ENCODE assay signal across 12 mouse cellular contexts in the genomic region with DNA sequence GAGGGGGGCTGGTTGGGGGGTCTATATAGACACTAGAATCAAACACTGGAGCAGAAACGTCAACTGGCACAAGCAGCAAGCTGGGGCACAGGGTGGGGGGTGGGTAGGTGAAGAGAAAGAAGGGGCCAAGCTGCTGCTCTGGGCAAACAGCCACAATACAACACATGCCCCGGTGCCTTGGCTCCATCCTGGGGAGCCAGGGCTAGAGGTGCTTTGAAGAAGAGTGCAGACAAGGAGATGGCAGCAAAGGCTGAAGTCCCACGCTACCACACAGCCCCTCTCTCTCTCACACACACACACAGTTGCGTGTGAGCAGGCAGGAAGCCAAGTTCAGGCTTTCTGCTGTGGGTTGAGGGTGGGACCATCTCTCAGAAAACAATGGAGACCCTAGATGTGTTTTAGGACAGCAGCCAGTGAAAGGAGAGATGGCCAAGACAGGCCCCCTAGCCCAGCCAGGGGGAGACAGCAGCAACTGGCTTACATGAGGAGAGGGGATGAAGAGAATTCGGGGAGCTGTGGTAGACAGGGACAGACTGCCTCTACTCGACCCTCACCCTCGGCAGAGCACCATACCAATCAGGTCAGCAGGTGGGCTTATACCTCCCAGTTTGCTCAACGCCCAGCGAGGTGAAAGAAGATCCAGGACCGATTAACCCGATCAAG. TPM values are rescaled to one million over a fixed set of nuclear protein-coding genes. Genes with fewer than 3 reads are reported as not detected.
DNase-seq lines count a peak whose midpoint lies in the region; ATAC-seq and TF ChIP-seq lines count a peak whose summit lies in the region.
"Had no signal": no experiment of that assay in that cellular context is flagged by ENCODE, and none has a peak within 500 bp of the region (broad histone marks: within the 10 kb centered on the region; RNA-seq: fewer than 3 reads in every experiment).

No protein-coding gene starts in this region.

- peak; percentile 37; the same call in 1 of the 2 replicates for ATAC-seq in lung, embryonic 16.5 days (ENCODE audit: low read depth)
- no peak for ATAC-seq in forebrain, embryonic 12.5 days (ENCODE audit: low FRiP score)

- H3K79me2 ChIP-seq in heart, adult 2 months (replicated peaks; ENCODE audit: control insufficient read depth, insufficient read depth, low read length), result no peaks in the 10 kb centered on the region
- no peaks in the 10 kb centered on the region for H3K79me2 ChIP-seq in myocyte (ENCODE audit: control insufficient read depth, insufficient read depth)

- H3K4me3 ChIP-seq in heart, adult 2 months, result no peak overlapping the region
- H3K4me3 ChIP-seq in lung, embryonic 16.5 days (ENCODE audit: low read length), result no peak overlapping the region
- H3K4me3 ChIP-seq in forebrain, embryonic 12.5 days (replicated peaks), result no peak overlapping the region
- no peak overlapping the region for H3K4me3 ChIP-seq in myocyte
- H3K4me3 ChIP-seq: limb, embryonic 12.5 days had no signal

- no peak overlapping the region for H3K4me2 ChIP-seq in lung, embryonic 16.5 days (ENCODE audit: low read depth, low read length)
- no peak overlapping the region for H3K4me2 ChIP-seq in forebrain, embryonic 12.5 days
- H3K4me2 ChIP-seq in myocyte (ENCODE audit: low read depth), result no peak overlapping the region
- H3K4me2 ChIP-seq: limb, embryonic 12.5 days had no signal

- WGBS in heart, adult 2 months, result 51% methylated on average over 11 of the region's 11 CpGs
- WGBS in lung, embryonic 16.5 days, result 65% methylated on average over 11 of the region's 11 CpGs
- WGBS in forebrain, embryonic 12.5 days, result 77% methylated on average over 11 of the region's 11 CpGs

- H3K4me1 ChIP-seq in heart, adult 2 months (ENCODE audit: control insufficient read depth, insufficient read depth, low read length), result peaks cover 33% of the 10 kb centered on the region
- peaks cover 17% of the 10 kb centered on the region for H3K4me1 ChIP-seq in lung, embryonic 16.5 days (replicated peaks; ENCODE audit: control insufficient read depth, insufficient read depth, low read length)
- peaks cover 6% of the 10 kb centered on the region; the same call in 1 of the 2 replicates for H3K4me1 ChIP-seq in forebrain, embryonic 12.5 days
- H3K4me1 ChIP-seq: limb, embryonic 12.5 days had no signal

- no peak overlapping the region for H3ac ChIP-seq in myocyte (ENCODE audit: control insufficient read depth, insufficient read length)

- H3K27ac ChIP-seq in heart, adult 2 months, result no peak overlapping the region
- peak overlapping the region; percentile 46 for H3K27ac ChIP-seq in lung, embryonic 16.5 days (ENCODE audit: low read length)
- peak overlapping the region; percentile 68 for H3K27ac ChIP-seq in forebrain, embryonic 12.5 days
- H3K27ac ChIP-seq: kidney, postnatal 0 days; limb, embryonic 12.5 days had no signal

- H3K9ac ChIP-seq in heart, adult 2 months (ENCODE audit: low read depth, low read length), result no peak overlapping the region
- no peak overlapping the region for H3K9ac ChIP-seq in lung, embryonic 16.5 days (ENCODE audit: low read length)
- no peak overlapping the region for H3K9ac ChIP-seq in forebrain, embryonic 12.5 days
- H3K9ac ChIP-seq: limb, embryonic 12.5 days had no signal

- TF ChIP-seq POLR2A in heart, adult 2 months (IDR thresholded peaks at IDR 0.05; ENCODE audit: insufficient read depth, low read depth, low read length), result peak; percentile 61
- peak; percentile 61 for TF ChIP-seq POLR2A in myocyte (IDR thresholded peaks at IDR 0.05; ENCODE audit: insufficient read length, low read depth)

- no peaks in the 10 kb centered on the region for H3K9me3 ChIP-seq in lung, embryonic 16.5 days (ENCODE audit: control insufficient read depth, low read length)
- no peaks in the 10 kb centered on the region for H3K9me3 ChIP-seq in forebrain, embryonic 12.5 days
- H3K9me3 ChIP-seq: limb, embryonic 12.5 days had no signal

- intact Hi-C loops in heart, adult 2 months (cut with DNase I), result loop anchor here (1.0 to 10.0 kb wide), 2 partner anchors 30 to 108 kb away; no protein-coding TSS in a partner anchor
- intact Hi-C loops in heart, postnatal 14 days (cut with DNase I), result loop anchor here (2.0 to 5.0 kb wide), 2 partner anchors 30 to 100 kb away; no protein-coding TSS in a partner anchor
- intact Hi-C loops in left cerebral cortex, postnatal 10 days (cut with DNase I), result loop anchor here (10.0 kb wide), 1 partner anchor 108 kb away; no protein-coding TSS in a partner anchor

- DNase-seq in heart, adult 2 months, result peak; percentile 31 to 52
- no peak for DNase-seq in heart, postnatal 14 days
- no peak for DNase-seq in lung, postnatal 14 days
- DNase-seq in left cerebral cortex, postnatal 10 days (ENCODE audit: extremely low spot score in 1 of 2, low spot score in 2 of 2), result no peak
- DNase-seq in liver, result no peak
- DNase-seq: right cerebral cortex, postnatal 25 days had no signal

- no peak for TF ChIP-seq CTCF in heart, adult 2 months (IDR thresholded peaks at IDR 0.05)

- 0 out of 2 replicates have a peak, but pooled peaks have one; percentile 33 for TF ChIP-seq EP300 in heart, adult 2 months (IDR thresholded peaks at IDR 0.05; ENCODE audit: insufficient read depth, low read depth, low read length)

- peaks cover 31% of the 10 kb centered on the region for H3K36me3 ChIP-seq in heart, adult 2 months (ENCODE audit: control insufficient read depth, insufficient read depth, low read length)
- peaks cover 52% of the 10 kb centered on the region for H3K36me3 ChIP-seq in lung, embryonic 16.5 days (ENCODE audit: control insufficient read depth, insufficient read depth, low read length)
- H3K36me3 ChIP-seq in forebrain, embryonic 12.5 days (replicated peaks), result peaks cover 59% of the 10 kb centered on the region
- H3K36me3 ChIP-seq in myocyte (ENCODE audit: control insufficient read depth, insufficient read depth), result peaks cover 55% of the 10 kb centered on the region

- no peaks in the 10 kb centered on the region for H3K27me3 ChIP-seq in heart, adult 2 months (ENCODE audit: control insufficient read depth, insufficient read depth, low read length)
- H3K27me3 ChIP-seq in lung, embryonic 16.5 days (ENCODE audit: control insufficient read depth, insufficient read depth, low read depth, low read length), result no peaks in the 10 kb centered on the region
- no peaks in the 10 kb centered on the region for H3K27me3 ChIP-seq in forebrain, embryonic 12.5 days
- H3K27me3 ChIP-seq in myocyte (ENCODE audit: control insufficient read depth, insufficient read depth, insufficient read length), result no peaks in the 10 kb centered on the region
- H3K27me3 ChIP-seq: limb, embryonic 12.5 days had no signal

TF ChIP-seq in myocyte, 11 proteins besides CTCF, POLR2A, EP300 and RAD21:
- no peak for TF ChIP-seq TCF3 (IDR thresholded peaks at IDR 0.05; ENCODE audit: insufficient read length, low read depth)
- peak; percentile 97 for TF ChIP-seq POLR2AphosphoS2 (IDR thresholded peaks at IDR 0.05; ENCODE audit: insufficient read length, low read depth)

RNA-seq across cellular contexts. Expression of a gene that starts 16.7 kb away (rescaled TPM):
- 100 to 1,000 TPM; 114 to 130 TPM for total RNA-seq in heart, adult 2 months (2021)
- polyA plus RNA-seq in heart, adult 2 months (2012; rRNA removed), result 157 and 184 TPM in 2 replicates
- total RNA-seq in heart, postnatal 14 days (2021), result 100 to 1,000 TPM; 119 to 121 TPM
- polyA plus RNA-seq in lung, embryonic 16.5 days (2015; fragmentation: Nextera tagmentation; extraction: Ambion mirVana), result 68.5 and 72.8 TPM in 2 replicates
- polyA plus RNA-seq in forebrain, embryonic 12.5 days (2016; fragmentation: Nextera tagmentation; extraction: Ambion mirVana), result 7.9 and 8.2 TPM in 2 replicates
- polyA plus RNA-seq in myocyte (2012; fragmentation: generic; extraction: Trizol), result 128 TPM
- total RNA-seq in left cerebral cortex, postnatal 10 days (2021), result 10 to 100 TPM; 12.2 to 13.1 TPM
- total RNA-seq: common myeloid progenitor, adult 5-6 weeks had no signal

RNA-seq across cellular contexts. Expression of a gene that starts 19.1 kb away (rescaled TPM):
- total RNA-seq in heart, adult 2 months (2021), result 10 to 100 TPM; 13.4 to 14.2 TPM
- polyA plus RNA-seq in heart, adult 2 months (2012; rRNA removed), result 23.1 and 24.2 TPM in 2 replicates
- total RNA-seq in heart, postnatal 14 days (2021), result 10 to 100 TPM; 14.0 to 17.5 TPM
- polyA plus RNA-seq in lung, embryonic 16.5 days (2015; fragmentation: Nextera tagmentation; extraction: Ambion mirVana), result 21.2 and 22.7 TPM in 2 replicates
- 19.1 and 19.6 TPM in 2 replicates for polyA plus RNA-seq in forebrain, embryonic 12.5 days (2016; fragmentation: Nextera tagmentation; extraction: Ambion mirVana)
- 51.0 TPM for polyA plus RNA-seq in myocyte (2012; fragmentation: generic; extraction: Trizol)
- 100 to 1,000 TPM; 149 to 150 TPM for total RNA-seq in left cerebral cortex, postnatal 10 days (2021)

RNA-seq across cellular contexts. Expression of a gene that starts 27.3 kb away (rescaled TPM):
- total RNA-seq in heart, adult 2 months (2021), result 10 to 100 TPM; 28.9 to 31.7 TPM
- polyA plus RNA-seq in heart, adult 2 months (2012; rRNA removed), result 47.6 and 56.1 TPM in 2 replicates
- 10 to 100 TPM; 42.0 to 51.8 TPM for total RNA-seq in heart, postnatal 14 days (2021)
- polyA plus RNA-seq in lung, embryonic 16.5 days (2015; fragmentation: Nextera tagmentation; extraction: Ambion mirVana), result 25.8 and 34.5 TPM in 2 replicates
- 0.24 and 0.79 TPM in 2 replicates for polyA plus RNA-seq in forebrain, embryonic 12.5 days (2016; fragmentation: Nextera tagmentation; extraction: Ambion mirVana)
- 182 TPM for polyA plus RNA-seq in myocyte (2012; fragmentation: generic; extraction: Trizol)
- 1 to 10 TPM; 3.1 to 4.1 TPM for total RNA-seq in left cerebral cortex, postnatal 10 days (2021)
- total RNA-seq: common myeloid progenitor, adult 5-6 weeks had no signal

RNA-seq across cellular contexts. Expression of a gene that starts 33.4 kb away (rescaled TPM):
- total RNA-seq in heart, adult 2 months (2021), result under 1 TPM in 1 of 2 experiments, not detected in 1; 0.09 TPM
- polyA plus RNA-seq in heart, adult 2 months (2012; rRNA removed), result 0.12 and 0.16 TPM in 2 replicates
- under 1 TPM in 1 of 2 experiments, not detected in 1; 0.17 TPM for total RNA-seq in heart, postnatal 14 days (2021)
- polyA plus RNA-seq in lung, embryonic 16.5 days (2015; fragmentation: Nextera tagmentation; extraction: Ambion mirVana), result 0.30 and 0.50 TPM in 2 replicates
- 0.08 TPM in 1 of 2 replicates, not detected in the other for polyA plus RNA-seq in forebrain, embryonic 12.5 days (2016; fragmentation: Nextera tagmentation; extraction: Ambion mirVana)
- polyA plus RNA-seq in myocyte (2012; fragmentation: generic; extraction: Trizol), result 0.43 TPM
- under 1 TPM in 1 of 2 experiments, not detected in 1; 0.16 TPM for total RNA-seq in left cerebral cortex, postnatal 10 days (2021)
- polyA plus RNA-seq: limb, embryonic 12.5 days had no signal

RNA-seq across cellular contexts. Expression of a gene that starts 43.3 kb away (rescaled TPM):
- total RNA-seq in heart, adult 2 months (2021), result 100 to 1,000 TPM; 138 to 177 TPM
- polyA plus RNA-seq in heart, adult 2 months (2012; rRNA removed), result 50.7 and 87.9 TPM in 2 replicates
- 100 to 1,000 TPM; 130 to 147 TPM for total RNA-seq in heart, postnatal 14 days (2021)
- 122 and 123 TPM in 2 replicates for polyA plus RNA-seq in lung, embryonic 16.5 days (2015; fragmentation: Nextera tagmentation; extraction: Ambion mirVana)
- polyA plus RNA-seq in forebrain, embryonic 12.5 days (2016; fragmentation: Nextera tagmentation; extraction: Ambion mirVana), result 109 TPM in 2 replicates
- 266 TPM for polyA plus RNA-seq in myocyte (2012; fragmentation: generic; extraction: Trizol)
- 100 to 1,000 TPM; 176 to 177 TPM for total RNA-seq in left cerebral cortex, postnatal 10 days (2021)

Comparison
In these comparisons a context has a peak if more than half of its experiments do, and no peak if none do; other contexts are left out.
1. DNase-seq: peak in heart, adult 2 months (2 of 2); none in heart, postnatal 14 days (0 of 2), lung, postnatal 14 days (single experiment), left cerebral cortex, postnatal 10 days (0 of 2) and liver (single experiment).
2. RNA of a gene that starts 27.3 kb away (polyA plus RNA-seq): 182 TPM in myocyte (single experiment), 47.6 to 56.1 TPM in heart, adult 2 months and 25.8 to 34.5 TPM in lung, embryonic 16.5 days; 0.24 to 0.79 TPM in forebrain, embryonic 12.5 days; every median in the first group is over 10 times any median in the second.